Mouse (Mus musculus) kidney, embryonic 15.5 days (tissue): ENCODE data around the gene Cryl1. TPM values are rescaled to one million over a fixed set of nuclear protein-coding genes. Genes with fewer than 3 reads are reported as not detected.

ENCODE experiments used
- ATAC-seq: fragments of 200-750 bp; cut with Nextera tagmentation; replicated peaks from 2 replicates; pipeline ENCODE4 v1.8.0; 2017; ENCODE audit warnings: moderate TSS enrichment; ENCODE audit not compliant: low FRiP score
- H3K27ac ChIP-seq: fragments of 300-500 bp; sonication (generic); 2 replicates; pipeline ENCODE4 v1.5.1; 2015; ENCODE audit warnings: mild to moderate bottlenecking, inconsistent platforms
- H3K27me3 ChIP-seq: fragments of 300-500 bp; sonication (generic); 2 replicates; pipeline ENCODE4 v1.6.1; 2015; ENCODE audit warnings: inconsistent platforms
- H3K36me3 ChIP-seq: fragments of 300-500 bp; sonication (generic); 2 replicates; pipeline ENCODE4 v1.6.1; 2015; ENCODE audit warnings: inconsistent platforms
- H3K4me1 ChIP-seq: fragments of 300-500 bp; sonication (generic); 2 replicates; pipeline ENCODE4 v1.6.1; 2015; ENCODE audit warnings: inconsistent platforms
- H3K4me2 ChIP-seq: fragments of 300-500 bp; sonication (generic); 2 replicates; pipeline ENCODE4 v1.6.1; 2015; ENCODE audit warnings: moderate library complexity, mild to moderate bottlenecking, inconsistent platforms
- H3K4me3 ChIP-seq: fragments of 300-500 bp; sonication (generic); replicated peaks from 2 replicates; pipeline ENCODE4 v1.5.1; 2015; ENCODE audit warnings: mild to moderate bottlenecking, inconsistent platforms
- H3K9ac ChIP-seq: fragments of 300-500 bp; sonication (generic); 2 replicates; pipeline ENCODE4 v1.6.1; 2015; ENCODE audit warnings: mild to moderate bottlenecking, inconsistent platforms
- H3K9me3 ChIP-seq: fragments of 300-500 bp; sonication (generic); replicated peaks from 2 replicates; pipeline ENCODE4 v1.6.1; 2016; ENCODE audit warnings: inconsistent platforms
- WGBS: fragments of 180-500 bp; shearing (Covaris S2); methylation state at CpG from one replicate; pipeline ENCODE4 v1.1.7; 2015; ENCODE audit warnings: mixed read lengths; 5-methylcytosine and 5-hydroxymethylcytosine counted together
- polyA plus RNA-seq: library from polyadenylated mRNA; unstranded; fragments of >200 nt; fragmentation: Nextera tagmentation; extraction: Ambion mirVana; gene quantifications from 2 replicates; pipeline ENCODE4 v1.2.1, GENCODE M21; 2015

The Cryl1 gene
- 26.8 and 26.9 TPM in 2 replicates for polyA plus RNA-seq

GRCm38 (mm10) chr14:57398065-57398757 is at the start of gene Cryl1:
Gene Cryl1, minus strand, starts transcription at chr14:57398529.
- Histone ChIP-seq H3K36me3 (no peaks in the 10 kb centered on the region), H3K4me2 (peak within 1 kb of the TSS; percentile 95), H3K27ac (peak within 1 kb of the TSS; percentile 85), H3K4me1 (peaks cover 11% of the 10 kb centered on the region), H3K27me3 (0 out of 2 replicates have a peak, but pooled peaks cover 11% of the 10 kb centered on the region), H3K9me3 (no peaks in the 10 kb centered on the region), H3K9ac (peak within 1 kb of the TSS; percentile 77), H3K4me3 (peak within 1 kb of the TSS; percentile 68)
- ATAC-seq: peak; percentile 99
- 2% methylated on average over 43 of the region's 43 CpGs for WGBS

- Histone ChIP-seq H3K4me2 (no peak overlapping the region), H3K4me3 (no peak overlapping the region), H3K27me3 (no peaks in the 10 kb centered on the region), H3K9me3 (no peaks in the 10 kb centered on the region), H3K4me1 (0 out of 2 replicates have a peak, but pooled peaks cover 4% of the 10 kb centered on the region), H3K27ac (no peak overlapping the region), H3K9ac (no peak overlapping the region), H3K36me3 (peaks cover 7% of the 10 kb centered on the region; the same call in 1 of the 2 replicates)
- WGBS: 74% methylated on average over 2 of the region's 2 CpGs
- no peak for ATAC-seq
Measured at GRCm38 (mm10) chr14:57430451-57430850, 32.1 kb upstream of the Cryl1 start.

- peak overlapping the region; percentile 80 for H3K4me2 ChIP-seq
- 0 out of 2 replicates have a peak, but pooled peaks cover 9% of the 10 kb centered on the region for H3K4me1 ChIP-seq
- under 1% methylated on average over 24 of the region's 24 CpGs for WGBS
- 0 out of 2 replicates have a peak, but pooled peaks cover 13% of the 10 kb centered on the region for H3K27me3 ChIP-seq
- H3K27ac ChIP-seq: peak overlapping the region; percentile 66
- peak overlapping the region; percentile 98 for H3K4me3 ChIP-seq
- peak; percentile 89 for ATAC-seq
- H3K9ac ChIP-seq: peak overlapping the region; percentile 88
- no peaks in the 10 kb centered on the region for H3K36me3 ChIP-seq
- H3K9me3 ChIP-seq: no peaks in the 10 kb centered on the region
Measured at GRCm38 (mm10) chr14:57424212-57424561, 25.9 kb upstream of the Cryl1 start.

GRCm38 (mm10) chr14:57423432-57424211 is 25.3 kb upstream of the Cryl1 start, which contains the start of gene Ift88:
Gene Ift88, plus strand, starts transcription at chr14:57424062.
- H3K9me3 ChIP-seq: no peaks in the 10 kb centered on the region
- H3K36me3 ChIP-seq: no peaks in the 10 kb centered on the region
- H3K4me3 ChIP-seq: peak within 1 kb of the TSS; percentile 98
- H3K9ac ChIP-seq: peak within 1 kb of the TSS; percentile 88
- 0 out of 2 replicates have a peak, but pooled peaks cover 13% of the 10 kb centered on the region for H3K27me3 ChIP-seq
- WGBS: 4% methylated on average over 42 of the region's 42 CpGs
- peak; percentile 99 for ATAC-seq
- peak within 1 kb of the TSS; percentile 80 for H3K4me2 ChIP-seq
- peak within 1 kb of the TSS; percentile 66 for H3K27ac ChIP-seq
- H3K4me1 ChIP-seq: 0 out of 2 replicates have a peak, but pooled peaks cover 9% of the 10 kb centered on the region

GRCm38 (mm10) chr14:57417187-57417586 is 18.9 kb upstream of the Cryl1 start:
- 83% methylated on average over 2 of the region's 2 CpGs for WGBS
- no peaks in the 10 kb centered on the region for H3K9me3 ChIP-seq
- ATAC-seq: no peak

GRCm38 (mm10) chr14:57412166-57412565 is 13.8 kb upstream of the Cryl1 start:
- Histone ChIP-seq H3K9ac (no peak overlapping the region), H3K36me3 (no peaks in the 10 kb centered on the region), H3K9me3 (no peaks in the 10 kb centered on the region), H3K4me2 (no peak overlapping the region), H3K27ac (no peak overlapping the region), H3K4me1 (peaks cover 6% of the 10 kb centered on the region; the same call in 1 of the 2 replicates), H3K4me3 (no peak overlapping the region), H3K27me3 (no peaks in the 10 kb centered on the region)
- WGBS: 69% methylated on average over 7 of the region's 7 CpGs
- ATAC-seq: no peak

More at GRCm38 (mm10) chr14:57417187-57417586, 18.9 kb upstream of the Cryl1 start:
- Histone ChIP-seq H3K4me3 (no peak overlapping the region), H3K36me3 (no peaks in the 10 kb centered on the region), H3K4me2 (no peak overlapping the region), H3K27me3 (0 out of 2 replicates have a peak, but pooled peaks cover 13% of the 10 kb centered on the region), H3K27ac (no peak overlapping the region), H3K4me1 (no peaks in the 10 kb centered on the region), H3K9ac (no peak overlapping the region)

- ATAC-seq: no peak
- Histone ChIP-seq H3K36me3 (no peaks in the 10 kb centered on the region), H3K4me2 (no peak overlapping the region), H3K4me1 (peaks cover 8% of the 10 kb centered on the region; the same call in 1 of the 2 replicates), H3K4me3 (no peak overlapping the region), H3K9ac (no peak overlapping the region), H3K27ac (no peak overlapping the region), H3K9me3 (no peaks in the 10 kb centered on the region), H3K27me3 (no peaks in the 10 kb centered on the region)
- 14% methylated on average over 6 of the region's 6 CpGs for WGBS
Measured at GRCm38 (mm10) chr14:57409106-57409505, 10.8 kb upstream of the Cryl1 start.

- Histone ChIP-seq H3K27ac (no peak overlapping the region), H3K4me1 (peaks cover 8% of the 10 kb centered on the region; the same call in 1 of the 2 replicates), H3K27me3 (no peaks in the 10 kb centered on the region), H3K4me3 (no peak overlapping the region), H3K9me3 (no peaks in the 10 kb centered on the region), H3K36me3 (no peaks in the 10 kb centered on the region), H3K4me2 (no peak overlapping the region), H3K9ac (no peak overlapping the region)
- ATAC-seq: no peak
- WGBS: 77% methylated on average over 8 of the region's 8 CpGs
Measured at GRCm38 (mm10) chr14:57408100-57408499, 9.8 kb upstream of the Cryl1 start.

GRCm38 (mm10) chr14:57407039-57407987 is 9.0 kb upstream of the Cryl1 start:
- H3K9ac ChIP-seq: no peak overlapping the region
- H3K4me2 ChIP-seq: peak overlapping the region; percentile 49
- peaks cover 8% of the 10 kb centered on the region; the same call in 1 of the 2 replicates for H3K4me1 ChIP-seq
- H3K9me3 ChIP-seq: no peaks in the 10 kb centered on the region
- WGBS: 6% methylated on average over 12 of the region's 12 CpGs
- ATAC-seq: peak; percentile 92
- no peaks in the 10 kb centered on the region for H3K27me3 ChIP-seq
- peak overlapping the region; percentile 3; the same call in 1 of the 2 replicates for H3K4me3 ChIP-seq
- no peaks in the 10 kb centered on the region for H3K36me3 ChIP-seq
- H3K27ac ChIP-seq: no peak overlapping the region

GRCm38 (mm10) chr14:57402815-57403214 is 4.5 kb upstream of the Cryl1 start:
- H3K9ac ChIP-seq: no peak overlapping the region
- no peaks in the 10 kb centered on the region for H3K36me3 ChIP-seq

GRCm38 (mm10) chr14:57398813-57399427 is 591 bp upstream of the Cryl1 start:
- no peaks in the 10 kb centered on the region for H3K9me3 ChIP-seq
- peaks cover 11% of the 10 kb centered on the region for H3K4me1 ChIP-seq
- peak overlapping the region; percentile 85 for H3K27ac ChIP-seq
- no peaks in the 10 kb centered on the region for H3K36me3 ChIP-seq
- 0 out of 2 replicates have a peak, but pooled peaks cover 11% of the 10 kb centered on the region for H3K27me3 ChIP-seq
- peak overlapping the region; percentile 68 for H3K4me3 ChIP-seq
- peak; percentile 66 for ATAC-seq
- H3K4me2 ChIP-seq: peak overlapping the region; percentile 95
- 14% methylated on average over 13 of the region's 13 CpGs for WGBS
- H3K9ac ChIP-seq: peak overlapping the region; percentile 77

More at GRCm38 (mm10) chr14:57402815-57403214, 4.5 kb upstream of the Cryl1 start:
- H3K4me1 ChIP-seq: peaks cover 17% of the 10 kb centered on the region
- no peak for ATAC-seq
- no peaks in the 10 kb centered on the region for H3K27me3 ChIP-seq
- no peak overlapping the region for H3K4me3 ChIP-seq
- no peak overlapping the region for H3K4me2 ChIP-seq
- H3K9me3 ChIP-seq: no peaks in the 10 kb centered on the region
- H3K27ac ChIP-seq: no peak overlapping the region
